Mouse (Mus musculus) cerebellum, adult 8-10 months (tissue): ENCODE data around the gene Dnm1.
"Not testable (repeated sequence)": the region's sequence is repeated elsewhere in the genome, so short reads cannot be mapped to it uniquely, and the experiment has no call there.

ENCODE experiments used
- DNase-seq: peaks from one replicate; pipeline ENCODE4 v3.0.0; 2022

The Dnm1 gene

DNA sequence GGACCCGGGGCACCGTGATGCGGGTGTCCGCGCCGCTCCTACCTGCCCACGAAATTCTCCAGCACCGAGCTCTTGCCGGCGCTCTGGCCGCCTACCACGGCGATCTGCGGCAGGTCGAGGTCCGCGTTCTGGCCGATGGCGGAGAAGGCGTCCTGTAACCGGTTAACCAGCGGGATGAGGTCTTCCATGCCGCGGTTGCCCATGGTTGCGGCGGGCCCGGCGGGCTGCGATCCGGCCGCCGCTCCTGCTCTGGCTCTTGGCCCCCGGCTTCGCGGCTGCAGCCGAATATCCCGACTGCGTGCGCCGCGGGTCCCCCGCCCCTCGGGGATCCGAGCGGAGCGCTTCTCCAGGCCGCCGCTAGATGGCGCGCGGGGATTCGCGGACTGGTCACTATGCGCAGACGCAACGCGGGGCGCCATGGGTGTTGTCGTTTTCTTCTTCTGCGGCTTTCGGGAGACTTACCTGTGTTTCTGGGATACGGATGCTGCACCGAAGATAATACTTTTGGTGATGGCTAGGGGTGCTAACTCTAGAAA, at the start of gene Dnm1:
Dnm1 (minus strand) TSS at position 332 of the 536 bp plus-strand sequence.
- peak; percentile 98 for DNase-seq

- no peak for DNase-seq
Observed at GRCm38 (mm10) chr2:32396695-32397094, 43.6 kb upstream of the Dnm1 start.

GRCm38 (mm10) chr2:32395946-32396621, 42.9 kb upstream of the Dnm1 start:
- DNase-seq: peak; percentile 83

DNA sequence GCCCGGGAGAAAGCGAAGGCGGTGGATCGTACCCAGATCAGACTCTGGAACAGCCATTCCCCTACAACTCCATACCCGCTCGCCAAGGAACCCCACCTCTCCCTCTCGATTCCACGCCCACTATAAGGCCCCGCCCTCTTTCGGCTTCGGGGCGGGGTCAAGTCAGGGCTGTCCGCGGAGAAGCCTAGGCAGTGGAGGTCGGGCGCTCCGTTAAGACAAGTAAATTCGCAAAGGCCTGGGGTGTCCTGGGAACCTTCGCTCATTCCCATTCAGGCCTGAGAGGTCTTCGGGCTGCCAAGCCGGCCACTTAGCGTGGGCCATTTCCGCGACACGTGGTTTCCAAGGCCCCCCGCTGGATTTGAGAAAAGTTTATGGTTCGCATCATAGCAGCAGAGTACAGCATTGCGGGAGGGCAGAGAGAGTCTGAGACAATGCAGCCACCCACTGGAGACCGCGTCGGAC, 42.4 kb upstream of the Dnm1 start, which contains the start of gene Ptges2:
Ptges2 (plus strand) TSS at position 413 of the 462 bp plus-strand sequence.
- peak; percentile 92 for DNase-seq

DNA sequence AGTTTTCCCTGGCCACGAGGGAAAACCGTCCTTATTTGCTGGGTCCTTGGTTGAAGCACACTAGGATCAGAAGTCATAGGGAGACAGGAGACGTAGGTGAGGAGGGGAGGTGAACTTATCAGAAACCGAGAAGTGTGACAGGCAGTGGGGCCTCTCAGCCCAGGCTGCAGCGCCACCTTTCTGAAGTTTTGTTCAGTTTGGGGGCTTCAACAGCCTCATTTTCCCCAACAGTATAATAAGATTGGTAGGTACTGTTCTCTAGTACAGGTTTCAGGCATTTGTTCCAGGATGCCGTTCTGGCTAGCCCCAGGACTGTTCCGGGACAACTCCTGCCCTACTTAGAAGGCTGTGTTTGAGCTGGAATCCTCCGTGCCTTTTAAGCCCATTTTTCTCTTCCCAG, 41.8 kb upstream of the Dnm1 start:
- no peak for DNase-seq

DNA sequence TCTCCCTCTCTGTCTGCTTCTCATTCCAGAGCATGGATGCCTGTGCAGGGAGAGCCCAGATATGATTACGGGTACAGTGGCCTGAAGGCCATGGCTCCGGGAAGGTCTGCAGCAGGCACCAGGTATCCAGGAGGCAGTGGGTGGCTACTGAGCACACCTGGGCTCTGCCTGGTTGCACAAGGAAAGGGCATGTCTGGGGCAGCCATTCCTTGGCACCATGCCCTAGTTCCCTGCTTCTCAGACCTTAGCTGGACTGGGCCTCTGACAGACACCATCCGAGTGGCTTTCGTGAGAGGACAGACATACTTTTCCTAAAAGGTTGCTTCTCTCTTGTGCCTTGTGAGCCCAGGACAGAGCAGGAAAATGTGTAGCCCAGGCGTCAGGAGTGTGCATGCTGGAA, 38.9 kb upstream of the Dnm1 start:
- DNase-seq: no peak

DNA sequence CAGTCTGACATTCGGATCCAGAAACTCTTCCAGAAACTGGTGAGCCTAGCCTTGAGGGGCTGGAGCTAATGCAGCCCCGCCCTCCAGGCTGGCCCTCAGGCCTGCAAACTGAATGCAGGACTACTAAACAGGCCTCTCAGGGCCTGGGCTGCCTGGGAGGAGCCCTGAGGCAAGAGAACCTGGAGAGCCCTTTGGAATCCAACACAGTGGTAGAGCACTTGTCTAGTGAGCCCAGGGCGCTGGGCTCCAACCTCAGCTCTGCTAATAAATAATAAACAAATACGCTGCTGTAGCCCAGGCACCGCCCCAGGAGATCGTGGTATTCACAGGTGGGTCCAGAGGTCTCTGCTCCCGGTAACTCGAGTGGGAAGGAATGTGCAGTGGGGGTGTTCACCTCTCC, 37.7 kb upstream of the Dnm1 start:
- DNase-seq: no peak

DNA sequence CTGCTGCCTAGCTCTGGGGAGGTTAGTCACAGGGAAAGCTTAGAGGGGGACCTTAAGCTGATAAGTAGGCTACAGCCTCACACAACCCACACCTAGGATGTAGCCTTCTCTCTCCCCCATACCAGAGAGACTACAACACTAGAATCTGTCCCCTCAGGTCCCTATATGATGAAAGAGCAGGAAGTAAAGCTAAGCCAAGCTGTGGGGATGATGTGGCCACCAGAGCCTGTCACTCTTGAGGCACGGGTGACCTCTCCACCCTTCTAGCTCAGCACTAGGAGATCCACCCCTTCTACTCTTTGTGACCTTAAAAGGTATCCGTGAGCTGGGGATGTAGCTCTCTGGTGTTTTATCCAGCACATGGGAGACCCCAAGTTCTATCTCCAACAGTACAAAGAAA, 36.0 kb upstream of the Dnm1 start:
- DNase-seq: no peak

DNA sequence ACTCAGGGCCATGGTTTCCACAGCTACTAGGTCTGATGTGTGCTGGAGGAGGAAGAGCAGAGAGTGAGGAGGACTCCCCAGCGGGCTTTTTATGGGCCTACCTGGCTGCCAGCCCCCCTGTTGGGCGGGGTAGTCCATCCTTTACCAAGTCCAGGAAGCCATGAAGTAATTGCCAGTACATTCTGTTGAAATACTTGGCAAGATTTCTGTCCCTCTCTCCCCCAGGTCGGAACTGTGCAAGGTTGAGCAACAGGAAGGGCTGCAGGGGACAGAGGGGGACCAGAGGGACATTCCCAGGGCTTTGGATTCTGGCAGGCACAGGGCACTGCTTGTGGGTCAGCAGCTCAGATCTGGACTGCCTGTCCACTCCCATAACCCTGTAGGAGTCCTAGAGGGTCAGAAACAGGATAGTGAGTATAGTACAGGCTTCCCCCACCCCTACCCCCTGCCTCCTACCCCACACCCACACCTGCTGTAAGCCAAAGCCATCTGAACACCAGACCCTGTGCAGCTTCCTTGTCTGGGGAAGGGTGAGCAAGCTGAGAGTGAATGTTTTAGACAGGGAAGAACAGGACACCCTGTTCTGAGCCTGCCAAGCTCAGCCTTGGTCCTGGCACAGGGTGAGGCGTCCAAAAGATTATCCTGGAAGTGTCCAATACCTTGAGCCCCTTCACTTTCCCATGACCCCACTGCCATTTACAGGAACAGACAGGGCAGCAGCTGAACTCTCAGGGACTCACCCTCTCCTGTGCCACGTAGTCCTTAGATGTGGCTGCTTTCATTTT, 34.8 kb upstream of the Dnm1 start, which contains the start of gene Lcn2:
Lcn2 (minus strand) TSS at position 547 of the 785 bp plus-strand sequence.
- no peak for DNase-seq

DNA sequence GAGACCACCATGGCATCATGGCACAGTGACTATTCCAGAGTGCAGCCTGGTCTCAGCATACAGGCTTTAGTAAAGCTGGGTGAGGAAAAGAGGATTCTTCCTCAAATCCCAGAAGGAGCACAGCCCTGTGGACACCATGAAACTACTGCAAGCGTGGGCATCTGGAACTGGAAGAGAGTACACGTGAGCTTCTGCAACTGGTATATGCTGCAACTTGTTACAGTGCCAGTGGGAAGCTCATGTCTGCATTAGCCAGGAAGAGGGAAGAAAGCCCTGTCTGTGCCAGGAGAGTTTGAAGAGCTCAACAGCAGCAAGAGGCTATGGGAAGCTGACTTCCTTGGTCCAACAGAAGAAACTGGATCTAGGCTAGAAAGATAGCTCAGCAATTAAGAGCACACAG, 29.6 kb upstream of the Dnm1 start:
- DNase-seq: no peak

DNA sequence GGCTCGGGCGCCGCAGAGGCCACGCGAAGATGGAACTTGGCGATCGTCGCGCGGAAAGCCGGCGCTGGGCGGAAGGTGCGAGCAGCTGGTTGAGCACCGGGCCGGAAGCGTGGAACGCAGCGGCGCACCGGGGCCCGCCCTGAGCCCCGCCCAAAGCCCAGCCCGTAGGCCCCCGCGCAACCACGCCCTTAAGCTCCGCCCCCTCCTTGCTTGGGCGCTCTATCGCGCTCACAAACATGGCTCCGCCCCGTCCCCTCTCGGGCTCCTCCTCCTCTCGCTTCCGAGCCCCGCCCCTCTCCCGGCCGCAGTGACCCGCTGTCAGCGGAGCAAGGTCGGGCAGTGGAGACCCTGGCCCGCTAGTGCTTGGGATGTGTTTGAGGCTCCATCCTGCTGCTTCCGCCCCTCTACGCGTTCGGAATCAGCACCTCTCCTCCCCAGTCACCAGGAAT, 28.7 kb upstream of the Dnm1 start, which contains the start of gene 1110008P14Rik:
1110008P14Rik (minus strand) TSS at position 164 of the 449 bp plus-strand sequence.
- peak; percentile 96 for DNase-seq

DNA sequence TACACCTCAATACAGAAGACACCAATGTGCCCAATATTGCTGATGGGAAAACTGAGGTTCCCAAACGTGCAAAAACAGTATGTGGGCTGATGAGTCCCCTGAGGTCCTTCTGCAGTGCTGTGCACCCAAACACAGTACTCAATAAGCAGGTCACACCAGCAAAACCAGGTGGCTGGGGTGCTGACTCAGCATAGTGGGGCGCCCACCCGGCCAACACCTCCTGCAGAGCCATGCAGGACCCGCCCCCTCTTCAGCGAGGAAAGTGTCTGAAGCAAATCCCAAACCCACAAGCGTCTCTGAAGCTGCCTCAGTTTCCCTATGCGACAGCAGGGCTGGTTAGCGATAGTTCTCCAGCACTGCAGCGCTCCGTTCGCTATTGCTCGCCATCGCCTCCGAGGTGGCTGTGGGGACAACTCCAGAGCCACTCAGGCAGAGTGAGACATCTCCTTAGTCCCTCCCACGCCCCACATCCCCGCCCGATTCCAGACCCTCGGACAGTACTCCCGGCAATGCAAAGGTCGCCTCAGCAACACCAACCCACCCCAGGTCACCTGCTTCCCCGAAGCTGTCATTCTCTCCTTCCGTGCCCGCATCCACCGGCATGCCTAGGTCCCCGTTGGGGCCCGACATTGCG, 28.1 kb upstream of the Dnm1 start:
- no peak for DNase-seq

DNA sequence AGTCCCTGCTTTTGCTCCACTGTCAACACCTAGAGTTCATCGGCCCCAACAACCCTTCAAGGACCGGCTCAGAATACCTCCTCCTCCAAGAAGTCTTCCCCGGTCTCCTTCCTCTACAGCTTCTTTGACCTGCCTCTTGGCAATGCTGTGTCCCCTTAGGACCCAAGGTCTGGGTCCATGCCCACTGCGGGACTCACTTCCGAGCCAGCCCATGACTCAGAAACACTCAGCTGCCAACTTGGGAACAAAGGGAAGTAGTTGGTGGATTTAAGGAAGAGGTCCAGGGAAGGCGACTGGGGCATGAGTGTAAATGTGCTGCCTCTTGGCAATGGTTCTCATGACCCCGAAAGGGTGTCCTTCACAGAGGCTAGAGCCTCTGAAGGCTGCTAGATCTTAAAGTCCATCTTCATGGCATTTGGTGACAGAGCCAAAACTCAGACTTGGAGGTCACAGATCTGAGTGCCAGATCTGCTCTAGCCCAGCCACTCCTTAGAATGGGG, 26.9 kb upstream of the Dnm1 start:
- no peak for DNase-seq

GRCm38 (mm10) chr2:32376963-32377362, 23.8 kb upstream of the Dnm1 start:
- DNase-seq: no peak

- no peak for DNase-seq
Observed at GRCm38 (mm10) chr2:32375317-32375940, 22.3 kb upstream of the Dnm1 start.

DNA sequence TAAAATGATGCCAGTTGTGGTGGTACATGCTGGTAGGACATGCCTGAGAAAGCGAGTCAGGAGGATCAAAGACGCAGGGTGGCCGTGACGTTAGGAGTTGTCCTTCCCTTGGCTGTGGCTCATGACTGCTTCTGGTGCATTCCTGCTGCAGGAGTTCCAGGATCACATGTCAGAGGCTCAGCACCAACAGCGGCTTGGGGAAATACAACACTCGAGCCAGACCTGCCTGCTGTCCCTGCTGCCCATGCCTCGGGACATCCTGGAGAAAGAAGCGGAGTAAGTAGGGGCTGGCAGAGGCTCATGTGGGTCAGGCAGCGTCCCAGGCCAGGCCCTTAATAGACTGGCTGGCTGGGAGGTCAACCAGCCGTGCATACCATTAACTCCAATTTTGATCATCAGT, 21.1 kb upstream of the Dnm1 start:
- no peak for DNase-seq

DNA sequence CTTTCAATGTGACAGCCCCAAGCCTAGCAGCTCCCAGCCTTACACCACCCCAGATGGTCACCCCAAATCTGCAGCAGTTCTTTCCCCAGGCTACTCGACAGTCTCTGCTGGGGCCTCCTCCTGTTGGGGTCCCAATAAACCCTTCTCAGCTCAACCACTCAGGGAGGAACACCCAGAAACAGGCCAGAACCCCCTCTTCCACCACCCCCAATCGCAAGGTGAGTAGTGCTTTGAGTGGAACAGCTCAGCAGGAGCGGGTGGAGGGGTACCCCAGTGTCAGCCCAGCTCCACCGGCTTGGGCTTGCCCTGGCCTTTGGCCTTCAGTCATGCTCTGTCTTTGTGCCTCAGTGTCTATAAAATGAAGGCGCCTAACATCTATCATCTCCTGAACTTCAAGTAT, 14.2 kb upstream of the Dnm1 start:
- no peak for DNase-seq

- DNase-seq: no peak
Observed at GRCm38 (mm10) chr2:32364121-32364520, 11.0 kb upstream of the Dnm1 start.

DNA sequence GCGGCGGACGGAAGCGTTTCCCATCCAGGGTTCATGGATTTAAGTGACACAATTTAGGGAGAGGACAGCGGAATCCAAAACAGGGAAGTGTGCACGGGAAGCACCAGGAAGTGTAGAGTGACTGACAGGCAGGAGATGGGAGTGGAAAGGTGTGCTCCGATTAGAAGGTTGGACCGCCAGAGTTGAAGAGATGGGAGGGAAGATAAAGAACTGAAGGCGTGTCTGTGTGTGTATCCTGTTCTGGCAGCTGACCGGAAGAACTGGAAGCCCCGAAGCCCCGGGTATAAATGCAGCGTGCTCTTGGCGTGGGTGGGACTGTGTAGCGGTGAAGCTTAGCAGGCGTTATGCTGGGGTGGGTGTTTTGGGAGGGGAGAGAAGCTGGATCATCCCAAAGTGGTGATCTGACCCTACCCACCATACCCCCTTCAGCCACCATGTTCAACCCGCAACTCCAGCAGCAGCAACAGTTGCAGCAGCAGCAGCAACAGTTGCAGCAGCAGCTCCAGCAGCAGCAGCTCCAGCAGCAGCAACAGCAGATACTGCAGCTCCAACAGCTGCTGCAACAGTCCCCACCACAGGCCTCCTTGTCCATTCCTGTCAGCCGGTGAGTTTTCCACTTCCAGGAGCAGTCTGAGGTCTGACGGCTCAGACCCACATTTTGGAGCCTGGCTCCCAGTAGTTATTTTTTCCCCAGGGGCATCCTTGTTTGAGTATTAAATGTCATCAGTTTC, 10.4 kb upstream of the Dnm1 start:
- DNase-seq: no peak

GRCm38 (mm10) chr2:32362817-32363340, 9.7 kb upstream of the Dnm1 start:
- DNase-seq: peak; percentile 95

- DNase-seq: not testable (repeated sequence)
Observed at GRCm38 (mm10) chr2:32362274-32362673, 9.1 kb upstream of the Dnm1 start.
